Mouse (Mus musculus) limb, embryonic 13.5 days (tissue): ENCODE measurements around the gene Rab15. TPM values are rescaled to one million over a fixed set of nuclear protein-coding genes. Genes with fewer than 3 reads are reported as not detected.

ENCODE experiments used
- ATAC-seq: fragments of 200-750 bp; cut with Nextera tagmentation; 2 replicates; pipeline ENCODE4 v1.8.0; 2017; ENCODE audit warnings: low read depth, moderate number of reproducible peaks, moderate TSS enrichment; ENCODE audit not compliant: low FRiP score
- H3K27ac ChIP-seq: fragments of 300-500 bp; sonication (generic); 2 replicates; pipeline ENCODE4 v1.5.1; 2015; ENCODE audit warnings: inconsistent platforms, mild to moderate bottlenecking, moderate library complexity
- H3K27me3 ChIP-seq: fragments of 300-500 bp; sonication (generic); 2 replicates; pipeline ENCODE4 v1.6.1; 2015; ENCODE audit warnings: mild to moderate bottlenecking, inconsistent platforms
- H3K36me3 ChIP-seq: fragments of 300-500 bp; sonication (generic); 2 replicates; pipeline ENCODE4 v1.6.1; 2015; ENCODE audit warnings: inconsistent platforms, mild to moderate bottlenecking, moderate library complexity
- H3K4me1 ChIP-seq: fragments of 300-500 bp; sonication (generic); 2 replicates; pipeline ENCODE4 v1.6.1; 2015; ENCODE audit warnings: inconsistent platforms
- H3K4me2 ChIP-seq: fragments of 300-500 bp; sonication (generic); replicated peaks from 2 replicates; pipeline ENCODE4 v1.6.1; 2015; ENCODE audit warnings: inconsistent platforms, mild to moderate bottlenecking, moderate library complexity
- H3K4me3 ChIP-seq: fragments of 300-500 bp; sonication (generic); 2 replicates; pipeline ENCODE4 v1.5.1; 2015; ENCODE audit warnings: moderate library complexity, mild to moderate bottlenecking, inconsistent platforms
- H3K9ac ChIP-seq: fragments of 300-500 bp; sonication (generic); 2 replicates; pipeline ENCODE4 v1.6.1; 2015; ENCODE audit warnings: mild to moderate bottlenecking, inconsistent platforms
- H3K9me3 ChIP-seq: fragments of 300-500 bp; sonication (generic); 2 replicates; pipeline ENCODE4 v1.6.1; 2016; ENCODE audit warnings: inconsistent platforms
- WGBS: fragments of 180-500 bp; shearing (Covaris S2); methylation state at CpG from one replicate; pipeline ENCODE4 v1.1.7; 2015; 5-methylcytosine and 5-hydroxymethylcytosine counted together
- polyA plus RNA-seq: library from polyadenylated mRNA; unstranded; fragments of >200 nt; fragmentation: Nextera tagmentation; extraction: Ambion mirVana; gene quantifications from 2 replicates; pipeline ENCODE4 v1.2.1, GENCODE M21; 2015

Rab15 gene
- polyA plus RNA-seq, 1 experiment from 2014 or later, result 23.6 TPM

- H3K9me3 ChIP-seq, result no peaks in the 10 kb centered on the region
- H3K36me3 ChIP-seq, result no peaks in the 10 kb centered on the region
- peaks cover 21% of the 10 kb centered on the region for H3K27me3 ChIP-seq
- no peak for ATAC-seq
- WGBS, result 31% methylated on average over 4 of the region's 4 CpGs
- no peak overlapping the region for H3K9ac ChIP-seq
- H3K4me3 ChIP-seq, result no peak overlapping the region
- peaks cover 60% of the 10 kb centered on the region for H3K4me1 ChIP-seq
- no peak overlapping the region for H3K4me2 ChIP-seq
- H3K27ac ChIP-seq, result no peak overlapping the region
Observed at GRCm38 (mm10) chr12:76816720-76817119, 6.0 kb downstream of the Rab15 start.

DNA sequence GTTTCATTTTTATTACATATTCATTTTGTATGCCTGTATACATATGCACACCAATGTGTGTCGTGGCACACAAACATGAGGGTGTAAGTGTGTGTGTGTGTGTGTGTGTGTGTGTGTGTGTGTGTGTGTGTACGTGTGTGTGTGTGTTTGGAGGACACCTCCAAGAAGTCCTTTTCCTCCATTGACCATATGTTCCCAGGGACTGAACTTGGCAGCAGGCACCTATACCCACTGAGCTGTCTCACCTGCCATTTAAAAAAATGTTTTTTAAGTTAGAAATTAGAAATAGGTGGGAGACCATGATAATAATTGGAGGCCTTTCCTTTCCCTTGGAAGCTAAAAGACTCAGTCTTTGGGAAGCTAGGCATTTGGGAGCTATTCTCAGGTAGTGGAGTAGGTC lies 8.6 kb downstream of the Rab15 start:
- H3K4me2 ChIP-seq, result no peak overlapping the region
- 0 out of 2 replicates have a peak, but pooled peaks cover 3% of the 10 kb centered on the region for H3K27me3 ChIP-seq

DNA sequence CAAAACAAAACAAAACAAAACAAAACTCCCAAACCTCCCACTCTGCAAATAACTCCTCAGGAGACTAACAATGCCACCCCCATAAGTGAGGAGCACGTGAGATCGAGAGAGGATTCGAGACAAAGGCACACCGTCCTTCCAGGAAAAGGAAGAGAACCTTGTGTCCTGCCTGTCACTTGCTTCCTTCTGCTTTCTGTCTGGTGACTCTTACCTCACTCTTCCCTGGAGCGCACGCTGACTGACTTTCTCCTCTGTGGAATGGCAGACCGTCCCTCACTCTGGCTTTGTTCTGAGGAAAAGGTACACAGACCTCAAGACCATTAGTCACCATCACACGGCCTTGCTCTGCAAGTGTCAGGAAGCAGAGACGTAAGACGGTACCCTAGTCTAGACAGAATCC lies 9.2 kb downstream of the Rab15 start:
- H3K4me3 ChIP-seq, result no peak overlapping the region
- H3K36me3 ChIP-seq, result no peaks in the 10 kb centered on the region
- no peak overlapping the region for H3K4me2 ChIP-seq
- ATAC-seq, result no peak
- 76% methylated on average over 10 of the region's 10 CpGs for WGBS
- H3K9me3 ChIP-seq, result no peaks in the 10 kb centered on the region
- H3K9ac ChIP-seq, result no peak overlapping the region
- peaks cover 33% of the 10 kb centered on the region for H3K4me1 ChIP-seq
- H3K27me3 ChIP-seq, result no peaks in the 10 kb centered on the region
- no peak overlapping the region for H3K27ac ChIP-seq

More for the DNA sequence above, 8.6 kb downstream of the Rab15 start:
- peaks cover 38% of the 10 kb centered on the region for H3K4me1 ChIP-seq
- H3K27ac ChIP-seq, result no peak overlapping the region
- no peak for ATAC-seq
- no peak overlapping the region for H3K4me3 ChIP-seq
- WGBS, result 86% methylated on average over 2 of the region's 2 CpGs
- H3K9ac ChIP-seq, result no peak overlapping the region
- no peaks in the 10 kb centered on the region for H3K36me3 ChIP-seq
- no peaks in the 10 kb centered on the region for H3K9me3 ChIP-seq

DNA sequence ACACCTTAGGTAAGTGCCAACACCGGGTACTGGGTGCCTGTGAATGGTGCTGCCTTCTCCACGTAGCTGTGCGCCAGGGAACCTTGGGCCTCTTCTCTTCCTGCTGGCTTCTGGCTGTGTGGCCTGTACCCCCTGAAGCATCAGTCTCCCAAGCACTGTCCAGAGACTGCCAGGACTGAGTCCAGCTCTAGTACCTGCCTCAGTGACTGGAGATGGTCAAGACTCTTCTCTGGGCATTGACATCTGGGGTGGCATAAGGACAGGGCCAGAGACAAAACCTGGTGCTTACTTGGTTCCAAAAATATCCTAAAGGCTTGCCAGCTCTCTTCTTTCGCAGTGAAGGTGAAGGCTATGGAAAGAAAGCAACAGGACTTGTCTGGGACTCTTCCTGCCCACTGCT lies 11.7 kb downstream of the Rab15 start:
- Histone ChIP-seq H3K4me1 (peaks cover 10% of the 10 kb centered on the region; the same call in 1 of the 2 replicates), H3K9ac (no peak overlapping the region), H3K27ac (no peak overlapping the region), H3K4me3 (no peak overlapping the region), H3K4me2 (no peak overlapping the region), H3K36me3 (no peaks in the 10 kb centered on the region), H3K9me3 (no peaks in the 10 kb centered on the region), H3K27me3 (no peaks in the 10 kb centered on the region)
- ATAC-seq, result no peak
- WGBS, result 87% methylated on average over 4 of the region's 4 CpGs

GRCm38 (mm10) chr12:76810491-76810890 lies 12.2 kb downstream of the Rab15 start:
- no peak for ATAC-seq
- 92% methylated on average over 5 of the region's 5 CpGs for WGBS

GRCm38 (mm10) chr12:76807796-76808195 lies 14.9 kb downstream of the Rab15 start:
- Histone ChIP-seq H3K27me3 (no peaks in the 10 kb centered on the region), H3K4me3 (no peak overlapping the region), H3K9ac (no peak overlapping the region), H3K36me3 (no peaks in the 10 kb centered on the region), H3K4me1 (no peaks in the 10 kb centered on the region; the same call in 1 of the 2 replicates), H3K4me2 (no peak overlapping the region), H3K27ac (no peak overlapping the region), H3K9me3 (no peaks in the 10 kb centered on the region)
- no peak for ATAC-seq
- WGBS, result 79% methylated on average over 10 of the region's 10 CpGs

More at GRCm38 (mm10) chr12:76810491-76810890, 12.2 kb downstream of the Rab15 start:
- no peaks in the 10 kb centered on the region for H3K9me3 ChIP-seq
- H3K27me3 ChIP-seq, result no peaks in the 10 kb centered on the region
- no peak overlapping the region for H3K4me2 ChIP-seq
- no peak overlapping the region for H3K9ac ChIP-seq
- H3K27ac ChIP-seq, result no peak overlapping the region
- no peaks in the 10 kb centered on the region for H3K36me3 ChIP-seq
- no peak overlapping the region for H3K4me3 ChIP-seq
- peaks cover 9% of the 10 kb centered on the region; the same call in 1 of the 2 replicates for H3K4me1 ChIP-seq

DNA sequence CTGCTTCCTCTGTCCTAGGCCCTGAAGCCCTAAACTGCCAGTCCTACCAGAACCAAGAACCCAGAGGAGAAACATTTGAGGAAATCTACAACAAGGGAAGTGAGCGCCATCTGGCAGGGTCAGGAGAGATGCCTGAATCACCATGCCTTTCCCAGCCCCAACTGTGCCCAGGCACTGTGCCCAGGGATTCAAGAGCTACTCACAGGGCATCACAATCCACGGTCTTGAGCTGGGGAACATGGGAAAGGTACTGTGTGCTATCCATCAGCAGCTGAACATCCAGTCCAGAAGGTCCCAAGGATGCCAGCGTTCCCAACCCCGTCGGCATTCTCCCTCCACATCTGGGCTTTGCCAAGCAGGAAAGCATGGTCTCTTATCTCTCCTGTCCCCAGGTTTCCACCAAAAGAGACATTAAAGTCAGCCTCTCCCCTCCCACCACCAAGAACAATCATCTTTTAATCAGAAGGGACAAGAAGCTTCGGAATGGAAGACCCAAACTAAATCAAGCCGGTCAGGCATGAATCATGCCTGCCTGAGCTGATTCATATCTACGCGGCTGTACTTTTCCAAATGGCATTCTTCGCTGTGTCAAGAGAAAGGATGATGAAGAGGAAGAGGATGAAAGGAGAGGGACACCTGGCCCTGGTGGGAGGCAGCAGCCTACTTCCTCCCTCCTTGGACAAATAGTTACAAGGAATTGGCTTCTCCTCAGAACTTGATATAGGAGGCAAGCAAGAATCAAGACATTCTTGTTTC lies 17.5 kb downstream of the Rab15 start:
- Histone ChIP-seq H3K27me3 (no peaks in the 10 kb centered on the region), H3K27ac (no peak overlapping the region), H3K4me3 (no peak overlapping the region), H3K9ac (no peak overlapping the region), H3K36me3 (no peaks in the 10 kb centered on the region), H3K4me2 (no peak overlapping the region), H3K4me1 (no peaks in the 10 kb centered on the region), H3K9me3 (no peaks in the 10 kb centered on the region)
- WGBS, result 94% methylated on average over 10 of the region's 10 CpGs
- ATAC-seq, result no peak

GRCm38 (mm10) chr12:76803700-76804252 lies 18.9 kb downstream of the Rab15 start:
- Histone ChIP-seq H3K4me1 (no peaks in the 10 kb centered on the region), H3K27ac (no peak overlapping the region), H3K36me3 (0 out of 2 replicates have a peak, but pooled peaks cover 3% of the 10 kb centered on the region), H3K27me3 (no peaks in the 10 kb centered on the region), H3K9me3 (no peaks in the 10 kb centered on the region), H3K9ac (no peak overlapping the region), H3K4me2 (no peak overlapping the region), H3K4me3 (no peak overlapping the region)
- ATAC-seq, result peak; percentile 26; the same call in 1 of the 2 replicates
- 49% methylated on average over 7 of the region's 7 CpGs for WGBS

DNA sequence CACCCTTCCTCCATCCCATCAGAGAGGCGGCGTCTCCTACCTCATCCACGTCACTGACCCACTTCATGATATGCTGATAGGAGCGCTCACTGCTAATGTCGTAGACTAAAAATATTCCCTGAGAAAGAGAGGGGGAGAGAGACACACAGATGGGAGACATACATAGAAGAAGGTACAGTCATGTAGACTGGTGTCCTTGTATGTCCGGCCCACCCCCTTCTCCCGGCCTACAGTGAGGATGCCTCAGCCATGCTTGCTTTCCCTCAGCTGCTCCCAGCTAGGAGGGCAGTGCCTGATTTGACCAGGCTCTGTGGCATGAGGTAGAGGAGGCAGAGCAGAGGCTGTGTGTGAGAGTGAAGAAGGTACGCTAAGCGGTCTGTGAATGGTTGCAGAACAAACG lies 19.7 kb downstream of the Rab15 start:
- Histone ChIP-seq H3K27me3 (no peaks in the 10 kb centered on the region), H3K4me3 (no peak overlapping the region), H3K9me3 (no peaks in the 10 kb centered on the region), H3K9ac (no peak overlapping the region), H3K4me2 (no peak overlapping the region), H3K36me3 (0 out of 2 replicates have a peak, but pooled peaks cover 3% of the 10 kb centered on the region), H3K4me1 (peaks cover 7% of the 10 kb centered on the region; the same call in 1 of the 2 replicates), H3K27ac (no peak overlapping the region)
- WGBS, result 92% methylated on average over 10 of the region's 10 CpGs
- no peak for ATAC-seq

DNA sequence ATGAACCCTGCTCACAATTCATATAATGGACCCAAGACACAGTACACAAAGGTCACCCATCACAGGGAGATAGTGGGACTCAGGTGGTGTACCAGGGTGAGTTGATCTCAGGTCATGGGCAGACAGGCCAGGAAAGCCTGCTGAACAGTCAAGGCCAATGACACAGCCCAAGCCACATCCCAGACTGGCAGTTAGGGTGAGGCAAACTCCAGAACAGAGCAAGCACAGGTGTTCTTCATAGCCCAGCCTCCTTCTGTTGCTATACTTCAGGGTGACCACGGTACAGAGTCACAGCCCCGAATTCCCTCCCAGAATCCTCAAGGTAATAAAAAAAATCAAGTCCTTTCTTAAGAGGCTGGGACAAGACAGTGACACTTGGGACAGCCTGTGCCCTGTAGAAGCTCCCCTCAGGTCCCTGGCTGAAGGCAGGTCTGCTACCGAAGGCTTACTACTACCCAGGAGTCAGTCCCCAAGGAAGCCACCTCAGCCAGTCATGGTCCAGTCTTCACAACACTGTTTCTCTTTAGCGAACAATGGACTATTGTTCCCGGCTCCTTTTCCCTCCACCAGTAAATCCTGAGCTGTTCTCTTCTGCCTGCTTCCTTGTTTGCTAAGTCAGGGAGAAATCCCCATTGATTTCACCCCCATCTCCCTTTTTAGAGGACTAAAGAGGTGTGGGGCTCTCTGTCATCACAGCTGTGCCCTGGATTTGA lies 24.5 kb downstream of the Rab15 start:
- no peak overlapping the region for H3K4me2 ChIP-seq
- WGBS, result 69% methylated on average over 5 of the region's 5 CpGs
- H3K27me3 ChIP-seq, result no peaks in the 10 kb centered on the region
- peaks cover 7% of the 10 kb centered on the region; the same call in 1 of the 2 replicates for H3K4me1 ChIP-seq
- H3K4me3 ChIP-seq, result no peak overlapping the region
- H3K9ac ChIP-seq, result no peak overlapping the region
- no peaks in the 10 kb centered on the region for H3K9me3 ChIP-seq
- no peak overlapping the region for H3K27ac ChIP-seq
- no peak for ATAC-seq
- H3K36me3 ChIP-seq, result 0 out of 2 replicates have a peak, but pooled peaks cover 3% of the 10 kb centered on the region

DNA sequence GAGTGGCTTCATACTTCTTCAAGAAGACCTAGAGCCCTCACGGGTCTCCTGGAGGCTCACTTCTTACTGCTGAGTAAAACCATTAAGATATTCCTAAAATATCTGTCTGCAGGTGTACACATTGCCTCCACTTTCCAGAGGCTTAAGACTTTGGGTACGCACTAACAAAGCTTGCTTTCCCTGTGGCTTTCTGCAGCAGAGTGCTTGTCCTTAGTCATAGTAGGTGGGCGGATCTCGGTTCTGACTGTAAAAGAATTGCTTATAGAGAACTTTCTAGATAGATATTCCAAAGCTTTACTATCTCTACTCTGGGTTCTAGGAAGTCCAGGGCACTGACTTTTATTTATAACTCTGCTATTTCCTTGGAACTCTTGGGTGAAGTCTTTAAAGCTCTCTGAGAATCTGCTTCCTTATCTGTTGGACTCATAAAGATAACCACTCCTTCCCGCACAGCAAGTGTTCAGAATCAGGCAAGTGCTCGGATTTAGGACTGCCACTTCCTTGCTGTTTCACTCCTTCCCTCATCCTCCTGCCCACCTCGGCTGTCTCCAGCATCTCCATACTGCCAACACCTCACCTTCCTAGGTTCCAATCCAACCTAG lies 25.7 kb downstream of the Rab15 start:
- H3K27me3 ChIP-seq, result no peaks in the 10 kb centered on the region
- H3K9me3 ChIP-seq, result no peaks in the 10 kb centered on the region
- H3K9ac ChIP-seq, result no peak overlapping the region
- H3K4me3 ChIP-seq, result no peak overlapping the region
- H3K4me2 ChIP-seq, result no peak overlapping the region
- H3K4me1 ChIP-seq, result peaks cover 7% of the 10 kb centered on the region; the same call in 1 of the 2 replicates
- ATAC-seq, result no peak
- H3K27ac ChIP-seq, result no peak overlapping the region
- 81% methylated on average over 7 of the region's 7 CpGs for WGBS
- H3K36me3 ChIP-seq, result 0 out of 2 replicates have a peak, but pooled peaks cover 3% of the 10 kb centered on the region

- Histone ChIP-seq H3K4me1 (peaks cover 7% of the 10 kb centered on the region; the same call in 1 of the 2 replicates), H3K27me3 (no peaks in the 10 kb centered on the region), H3K9ac (no peak within 1 kb of the TSS), H3K9me3 (no peaks in the 10 kb centered on the region), H3K27ac (no peak within 1 kb of the TSS), H3K36me3 (0 out of 2 replicates have a peak, but pooled peaks cover 3% of the 10 kb centered on the region), H3K4me2 (no peak within 1 kb of the TSS), H3K4me3 (no peak within 1 kb of the TSS)
- WGBS, result 81% methylated on average over 5 of the region's 5 CpGs
- no peak for ATAC-seq
Observed at GRCm38 (mm10) chr12:76795350-76795749, 27.4 kb downstream of the Rab15 start, which contains the start of gene Gpx2. Gpx2 (minus strand) TSS chr12:76795554.
